Mouse (Mus musculus) E14TG2a.4 (cell line): Measurements from ENCODE around the gene Ralgds.

Experiments used
- CTCF ChIP-seq: conservative IDR thresholded peaks from 2 replicates; pipeline ENCODE4 v1.5.1; 2014; ENCODE audit warnings: low read length
- NANOG ChIP-seq: IDR thresholded peaks from 2 replicates; pipeline ENCODE4 v1.6.1; 2014; ENCODE audit warnings: borderline replicate concordance, low read length, mixed read lengths

GRCm38 (mm10) chr2:28465836-28466518, 46.9 kb upstream of the Ralgds start, which contains the start of gene 1700007K13Rik:
- TF ChIP-seq CTCF (no peak), NANOG (no peak)
